Mouse (Mus musculus): ENCODE measurements around the gene Scd3. TPM values are rescaled to one million over a fixed set of nuclear protein-coding genes. Genes with fewer than 3 reads are reported as not detected.
A peak's percentile ranks its signal among the peaks of the same experiment; 100 is the strongest.

Gene Scd3
- polyA plus RNA-seq, 1 experiment from 2014 or later: not detected

- H3K9me3 ChIP-seq (ENCODE audit: low read length): no peaks in the 10 kb centered on the region
- no peak for TF ChIP-seq EP300 (IDR thresholded peaks at IDR 0.05; ENCODE audit: low read depth)
- TF ChIP-seq CTCF (IDR thresholded peaks at IDR 0.05; ENCODE audit: low read depth): no peak
- 0% methylated on average over 33 of the region's 38 CpGs for WGBS (ENCODE audit: insufficient replicate concordance)
- peak overlapping the region; percentile 97 for H3K4me2 ChIP-seq (ENCODE audit: low read depth, low read length)
- no peaks in the 10 kb centered on the region for H3K36me3 ChIP-seq (replicated peaks; ENCODE audit: insufficient read depth, low read length)
- H3K27me3 ChIP-seq (ENCODE audit: insufficient read depth, low read length): no peaks in the 10 kb centered on the region
- peak; percentile 97 for ATAC-seq
- H3K27ac ChIP-seq (ENCODE audit: low read depth): peak overlapping the region; percentile 74
- peak overlapping the region; percentile 62 for H3K4me3 ChIP-seq (ENCODE audit: low read depth, low read length)
- DNase-seq: peak; percentile 93
- peaks cover 57% of the 10 kb centered on the region for H3K4me1 ChIP-seq (ENCODE audit: insufficient read depth)
- peak overlapping the region; percentile 71 for H3K9ac ChIP-seq (replicated peaks)
Observed at GRCm38 (mm10) chr19:44284025-44284695, 81.1 kb downstream of the Scd3 start.

DNA sequence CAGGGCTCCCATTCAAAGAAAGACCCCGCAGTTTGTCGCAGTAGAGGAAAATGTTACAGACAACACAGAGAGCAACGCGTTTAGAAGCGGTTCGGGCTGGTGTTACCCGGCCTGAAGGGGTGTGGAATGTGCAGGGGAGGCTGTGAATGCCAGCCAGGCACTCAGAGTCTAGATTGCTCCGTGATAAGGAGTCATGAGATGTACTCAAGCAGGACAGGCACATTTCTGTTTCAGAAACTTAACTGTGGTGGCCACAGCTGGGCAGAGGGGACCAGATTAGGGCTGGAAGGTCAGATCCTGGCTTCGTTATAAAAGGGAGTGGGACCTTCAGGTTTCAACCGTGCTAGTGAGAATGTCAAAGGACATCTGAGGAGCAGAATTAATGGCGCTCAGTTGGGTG lies 81.7 kb downstream of the Scd3 start:
- Histone ChIP-seq H3K9ac (replicated peaks) (peak overlapping the region; percentile 71), H3K4me1 (ENCODE audit: insufficient read depth) (peaks cover 57% of the 10 kb centered on the region), H3K9me3 (ENCODE audit: low read length) (no peaks in the 10 kb centered on the region), H3K27me3 (ENCODE audit: insufficient read depth, low read length) (no peaks in the 10 kb centered on the region), H3K4me2 (ENCODE audit: low read depth, low read length) (peak overlapping the region; percentile 97), H3K36me3 (replicated peaks; ENCODE audit: insufficient read depth, low read length) (no peaks in the 10 kb centered on the region), H3K27ac (ENCODE audit: low read depth) (peak overlapping the region; percentile 74), H3K4me3 (ENCODE audit: low read depth, low read length) (peak overlapping the region; percentile 62)
- no peak for DNase-seq
- ATAC-seq: peak; percentile 48
- TF ChIP-seq EP300 (IDR thresholded peaks at IDR 0.05; ENCODE audit: low read depth): no peak
- no peak for TF ChIP-seq CTCF (IDR thresholded peaks at IDR 0.05; ENCODE audit: low read depth)
- WGBS (ENCODE audit: insufficient replicate concordance): 4% methylated on average over 11 of the region's 11 CpGs

DNA sequence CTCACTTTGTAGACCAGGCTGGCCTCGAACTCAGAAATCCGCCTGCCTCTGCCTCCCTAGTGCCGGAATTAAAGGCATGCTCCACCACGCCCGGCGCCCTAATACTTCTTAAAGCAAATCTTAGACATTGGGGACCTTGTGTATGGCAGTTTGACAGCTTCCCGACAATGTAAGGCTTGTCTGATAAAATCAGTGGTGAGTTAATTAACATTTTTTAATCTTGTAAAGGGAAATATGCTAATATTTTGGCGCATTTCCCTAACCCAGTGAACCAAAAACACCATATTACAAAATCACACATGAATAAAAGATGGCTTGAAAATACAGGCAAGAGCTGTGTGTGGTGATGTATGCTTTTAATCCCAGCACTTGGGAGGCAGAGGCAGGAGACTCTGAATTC lies 82.5 kb downstream of the Scd3 start:
- Histone ChIP-seq H3K27ac (ENCODE audit: low read depth) (no peak overlapping the region), H3K9ac (replicated peaks) (no peak overlapping the region), H3K27me3 (ENCODE audit: insufficient read depth, low read length) (no peaks in the 10 kb centered on the region), H3K4me3 (ENCODE audit: low read depth, low read length) (no peak overlapping the region), H3K36me3 (replicated peaks; ENCODE audit: insufficient read depth, low read length) (no peaks in the 10 kb centered on the region), H3K4me2 (ENCODE audit: low read depth, low read length) (no peak overlapping the region), H3K4me1 (ENCODE audit: insufficient read depth) (peaks cover 57% of the 10 kb centered on the region), H3K9me3 (ENCODE audit: low read length) (no peaks in the 10 kb centered on the region)
- no peak for ATAC-seq
- WGBS (ENCODE audit: insufficient replicate concordance): 83% methylated on average over 8 of the region's 8 CpGs
- no peak for DNase-seq
- no peak for TF ChIP-seq EP300 (IDR thresholded peaks at IDR 0.05; ENCODE audit: low read depth)

DNA sequence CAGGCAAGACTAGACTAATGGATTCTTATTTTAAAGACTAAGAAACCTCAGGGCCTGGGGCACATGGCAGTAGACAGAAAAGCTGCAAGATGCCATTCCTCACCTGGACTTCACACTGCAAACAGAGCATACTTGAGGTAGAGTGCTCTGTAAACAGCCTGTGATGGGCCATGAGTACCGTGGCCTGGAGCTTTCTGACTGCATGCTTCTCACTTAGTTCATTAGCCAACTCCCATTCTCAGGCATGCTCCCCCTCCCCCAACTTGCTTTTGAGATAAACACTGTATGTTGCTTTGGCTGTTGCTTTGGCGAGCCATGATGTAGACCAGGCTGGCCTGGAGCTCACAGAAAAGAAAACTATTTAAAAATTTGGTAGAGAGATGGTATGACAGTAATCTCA lies 83.0 kb downstream of the Scd3 start:
- TF ChIP-seq CTCF (IDR thresholded peaks at IDR 0.05; ENCODE audit: low read depth) (no peak), EP300 (IDR thresholded peaks at IDR 0.05; ENCODE audit: low read depth) (no peak)
- Histone ChIP-seq H3K36me3 (replicated peaks; ENCODE audit: insufficient read depth, low read length) (no peaks in the 10 kb centered on the region), H3K4me2 (ENCODE audit: low read depth, low read length) (no peak overlapping the region), H3K4me3 (ENCODE audit: low read depth, low read length) (no peak overlapping the region), H3K27ac (ENCODE audit: low read depth) (no peak overlapping the region), H3K9me3 (ENCODE audit: low read length) (no peaks in the 10 kb centered on the region), H3K9ac (replicated peaks) (no peak overlapping the region), H3K27me3 (ENCODE audit: insufficient read depth, low read length) (no peaks in the 10 kb centered on the region), H3K4me1 (ENCODE audit: insufficient read depth) (peaks cover 51% of the 10 kb centered on the region)
- WGBS (ENCODE audit: insufficient replicate concordance): 33% methylated on average over 2 of the region's 2 CpGs
- DNase-seq: no peak
- no peak for ATAC-seq

DNA sequence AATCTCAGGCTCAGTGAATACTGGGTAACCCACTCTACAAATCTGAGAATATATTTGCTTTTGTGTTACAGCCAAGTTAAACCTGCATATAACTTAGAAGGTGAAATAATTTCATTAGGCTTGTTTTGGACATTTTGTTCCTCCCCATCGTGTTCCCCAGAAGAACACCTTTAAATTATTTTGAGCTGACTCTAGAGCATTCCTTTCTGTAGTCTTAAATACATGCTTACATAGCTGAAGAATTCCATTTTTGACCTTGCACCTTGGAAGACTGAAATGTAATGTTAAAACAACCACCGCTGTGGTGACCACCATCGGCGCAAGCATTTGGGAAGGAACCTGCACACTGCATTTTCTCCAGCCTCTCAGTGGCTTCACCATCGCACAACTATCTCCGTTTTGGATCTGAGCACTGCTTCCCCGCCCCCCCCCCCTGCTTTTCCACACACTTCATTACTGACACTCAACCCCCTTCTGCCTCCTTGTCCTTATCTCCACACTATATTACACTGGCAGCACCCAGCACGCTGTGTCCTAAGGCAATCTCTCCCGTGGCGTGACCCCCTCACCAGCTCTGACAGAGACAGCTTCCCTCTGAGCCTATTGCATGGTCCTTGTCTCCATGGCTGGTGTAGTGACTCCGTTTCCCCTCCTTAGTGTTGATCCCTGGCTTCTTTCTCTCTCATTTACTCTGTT lies 84.5 kb downstream of the Scd3 start:
- no peak for TF ChIP-seq EP300 (IDR thresholded peaks at IDR 0.05; ENCODE audit: low read depth)
- TF ChIP-seq CTCF (IDR thresholded peaks at IDR 0.05; ENCODE audit: low read depth): no peak
- Histone ChIP-seq H3K4me1 (ENCODE audit: insufficient read depth) (peaks cover 48% of the 10 kb centered on the region), H3K36me3 (replicated peaks; ENCODE audit: insufficient read depth, low read length) (no peaks in the 10 kb centered on the region), H3K27me3 (ENCODE audit: insufficient read depth, low read length) (no peaks in the 10 kb centered on the region), H3K4me3 (ENCODE audit: low read depth, low read length) (no peak overlapping the region), H3K4me2 (ENCODE audit: low read depth, low read length) (no peak overlapping the region), H3K9ac (replicated peaks) (no peak overlapping the region), H3K9me3 (ENCODE audit: low read length) (no peaks in the 10 kb centered on the region), H3K27ac (ENCODE audit: low read depth) (no peak overlapping the region)
- ATAC-seq (no peak), DNase-seq (no peak)
- WGBS (ENCODE audit: insufficient replicate concordance): 48% methylated on average over 11 of the region's 11 CpGs

DNA sequence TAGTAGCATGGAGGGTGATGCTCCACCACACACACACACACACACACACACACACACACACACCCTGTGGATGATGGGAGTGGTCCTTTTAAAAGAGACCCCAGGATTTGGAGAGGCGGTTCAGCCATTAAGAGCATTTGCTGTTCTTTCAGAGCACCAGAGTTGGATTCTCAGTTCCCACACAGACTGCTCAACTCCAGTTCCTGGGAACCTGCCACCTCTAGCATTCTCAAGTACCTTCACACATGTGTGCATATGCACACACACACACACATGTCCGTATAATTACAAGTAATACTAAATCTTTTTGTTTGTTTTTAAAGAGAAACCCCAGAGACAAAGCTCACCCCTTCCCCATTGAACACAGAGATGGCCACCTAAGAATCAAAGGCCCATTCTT lies 89.0 kb downstream of the Scd3 start:
- DNase-seq (no peak), ATAC-seq (no peak)
- Histone ChIP-seq H3K9ac (replicated peaks) (no peak overlapping the region), H3K27me3 (ENCODE audit: insufficient read depth, low read length) (no peaks in the 10 kb centered on the region), H3K36me3 (replicated peaks; ENCODE audit: insufficient read depth, low read length) (peaks cover 6% of the 10 kb centered on the region; the same call in 1 of the 2 replicates), H3K4me1 (ENCODE audit: insufficient read depth) (peaks cover 36% of the 10 kb centered on the region), H3K27ac (ENCODE audit: low read depth) (peak overlapping the region; percentile 75; the same call in 1 of the 2 replicates), H3K4me3 (ENCODE audit: low read depth, low read length) (no peak overlapping the region), H3K4me2 (ENCODE audit: low read depth, low read length) (peak overlapping the region; percentile 91; the same call in 1 of the 2 replicates), H3K9me3 (ENCODE audit: low read length) (no peaks in the 10 kb centered on the region)
- TF ChIP-seq CTCF (IDR thresholded peaks at IDR 0.05; ENCODE audit: low read depth): no peak
- TF ChIP-seq EP300 (IDR thresholded peaks at IDR 0.05; ENCODE audit: low read depth): no peak
- WGBS (ENCODE audit: insufficient replicate concordance): 67% methylated on average over 2 of the region's 2 CpGs

Measured in liver, postnatal 0 days (tissue).